Mouse (Mus musculus) heart, postnatal 4 days (tissue): ENCODE measurements around the gene Casc4. TPM values are rescaled to one million over a fixed set of nuclear protein-coding genes. Genes with fewer than 3 reads are reported as not detected.

Experiments used
- DNase-seq: peaks from one replicate; pipeline ENCODE4 v3.0.0; 2021
- total RNA-seq, 2 experiments: library from RNA; stranded (reverse); gene quantifications; 2 replicates each; pipeline ENCODE4 v1.2.3; 2021

The Casc4 gene
- total RNA-seq = 10 to 100 TPM; 28.7 to 30.0 TPM

GRCm38 (mm10) chr2:121866632-121867050, at the start of gene Casc4:
Gene Casc4 (plus strand): TSS chr2:121866970.
- peak; percentile 95 for DNase-seq

GRCm38 (mm10) chr2:121821787-121822186, 45.0 kb upstream of the Casc4 start:
- DNase-seq = no peak

GRCm38 (mm10) chr2:121824653-121825052, 42.1 kb upstream of the Casc4 start:
- no peak for DNase-seq

- no peak for DNase-seq
These were observed 40.6 kb upstream of the Casc4 start for GRCm38 (mm10) chr2:121826189-121826588.

GRCm38 (mm10) chr2:121828411-121828810, 38.4 kb upstream of the Casc4 start:
- DNase-seq = no peak

- peak; percentile 67 for DNase-seq
These were observed 34.3 kb upstream of the Casc4 start for GRCm38 (mm10) chr2:121832484-121832894.

- no peak for DNase-seq
These were observed 31.8 kb upstream of the Casc4 start for GRCm38 (mm10) chr2:121834926-121835325.

GRCm38 (mm10) chr2:121841453-121841852, 25.3 kb upstream of the Casc4 start:
- no peak for DNase-seq

GRCm38 (mm10) chr2:121842249-121842648, 24.5 kb upstream of the Casc4 start:
- no peak for DNase-seq

GRCm38 (mm10) chr2:121846050-121846449, 20.7 kb upstream of the Casc4 start:
- DNase-seq = no peak

GRCm38 (mm10) chr2:121852045-121852444, 14.7 kb upstream of the Casc4 start:
- no peak for DNase-seq

- no peak for DNase-seq
These were observed 12.8 kb upstream of the Casc4 start for GRCm38 (mm10) chr2:121853974-121854373.

- no peak for DNase-seq
These were observed 7.3 kb upstream of the Casc4 start for GRCm38 (mm10) chr2:121859380-121859980.

- no peak for DNase-seq
These were observed 634 bp upstream of the Casc4 start for GRCm38 (mm10) chr2:121866071-121866601.

- no peak for DNase-seq
These were observed 520 bp downstream of the Casc4 start for GRCm38 (mm10) chr2:121867051-121867928.

- DNase-seq = no peak
These were observed 12.7 kb downstream of the Casc4 start for GRCm38 (mm10) chr2:121879506-121879905.

GRCm38 (mm10) chr2:121885509-121886106, 18.8 kb downstream of the Casc4 start:
- no peak for DNase-seq

- DNase-seq = no peak
These were observed 19.6 kb downstream of the Casc4 start for GRCm38 (mm10) chr2:121886406-121886805.

GRCm38 (mm10) chr2:121888720-121889497, 22.1 kb downstream of the Casc4 start:
- DNase-seq = no peak

GRCm38 (mm10) chr2:121895261-121895660, 28.5 kb downstream of the Casc4 start:
- DNase-seq = no peak

- no peak for DNase-seq
These were observed 30.1 kb downstream of the Casc4 start for GRCm38 (mm10) chr2:121896825-121897224.

- DNase-seq = no peak
These were observed 43.2 kb downstream of the Casc4 start for GRCm38 (mm10) chr2:121909975-121910374.
